Mouse (Mus musculus): ENCODE results near the gene Map3k12. TPM values are rescaled to one million over a fixed set of nuclear protein-coding genes. Genes with fewer than 3 reads are reported as not detected.

Gene Map3k12
- 1.4 and 2.1 TPM in 2 replicates for polyA plus RNA-seq (2012; rRNA removed)

GRCm38 (mm10) chr15:102516728-102517404 lies at the start of gene Map3k12:
Gene Map3k12, minus strand, starts transcription at chr15:102517064.
- TF ChIP-seq CTCF (IDR thresholded peaks at IDR 0.05; ENCODE audit: extremely low read depth, insufficient read length, insufficient replicate concordance, low read depth, low read length) (no peak), POLR2A (IDR thresholded peaks at IDR 0.05; ENCODE audit: low read depth, low read length) (peak; percentile 31; the same call in 1 of the 2 replicates)
- Histone ChIP-seq H3K4me3 (ENCODE audit: low read depth, low read length) (peak within 1 kb of the TSS; percentile 73), H3K27me3 (ENCODE audit: control insufficient read depth, insufficient read depth, low read length) (no peaks in the 10 kb centered on the region), H3K4me1 (ENCODE audit: control insufficient read depth, insufficient read depth, insufficient read length, low read length) (peaks cover 9% of the 10 kb centered on the region), H3K36me3 (ENCODE audit: control insufficient read depth, insufficient read depth, low read length) (peaks cover 5% of the 10 kb centered on the region), H3K27ac (ENCODE audit: insufficient read depth, low read depth, low read length) (peak within 1 kb of the TSS; percentile 73)
- WGBS = under 1% methylated on average over 42 of the region's 43 CpGs

DNA sequence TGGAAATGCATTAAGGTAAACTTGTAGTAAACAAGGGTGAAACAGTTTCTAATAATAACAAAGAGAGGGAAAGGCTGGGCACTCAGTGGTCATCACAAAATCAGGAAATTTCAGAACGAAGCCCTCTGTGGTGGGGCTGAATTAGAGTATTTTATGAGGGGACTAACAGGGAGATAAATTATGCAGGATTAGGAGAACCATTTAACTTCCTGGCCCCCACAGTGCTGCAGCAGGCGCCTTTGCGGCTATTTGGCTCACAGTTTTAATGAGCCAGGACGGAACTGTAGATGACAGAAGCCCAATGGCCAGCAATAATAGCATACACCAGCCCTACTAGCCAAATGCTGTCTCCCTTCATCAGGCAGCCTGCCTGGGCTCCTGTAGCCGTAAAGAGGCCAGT lies 46.8 kb upstream of the Map3k12 start:
- Histone ChIP-seq H3K36me3 (ENCODE audit: control insufficient read depth, insufficient read depth, low read length) (peaks cover 7% of the 10 kb centered on the region), H3K27ac (ENCODE audit: insufficient read depth, low read depth, low read length) (no peak overlapping the region), H3K4me3 (ENCODE audit: low read depth, low read length) (no peak overlapping the region), H3K4me1 (ENCODE audit: control insufficient read depth, insufficient read depth, insufficient read length, low read length) (peaks cover 2% of the 10 kb centered on the region; the same call in 1 of the 2 replicates), H3K27me3 (ENCODE audit: control insufficient read depth, insufficient read depth, low read length) (no peaks in the 10 kb centered on the region)
- TF ChIP-seq POLR2A (IDR thresholded peaks at IDR 0.05; ENCODE audit: low read depth, low read length) (no peak), CTCF (IDR thresholded peaks at IDR 0.05; ENCODE audit: extremely low read depth, insufficient read length, insufficient replicate concordance, low read depth, low read length) (no peak)
- 94% methylated on average over 5 of the region's 5 CpGs for WGBS

DNA sequence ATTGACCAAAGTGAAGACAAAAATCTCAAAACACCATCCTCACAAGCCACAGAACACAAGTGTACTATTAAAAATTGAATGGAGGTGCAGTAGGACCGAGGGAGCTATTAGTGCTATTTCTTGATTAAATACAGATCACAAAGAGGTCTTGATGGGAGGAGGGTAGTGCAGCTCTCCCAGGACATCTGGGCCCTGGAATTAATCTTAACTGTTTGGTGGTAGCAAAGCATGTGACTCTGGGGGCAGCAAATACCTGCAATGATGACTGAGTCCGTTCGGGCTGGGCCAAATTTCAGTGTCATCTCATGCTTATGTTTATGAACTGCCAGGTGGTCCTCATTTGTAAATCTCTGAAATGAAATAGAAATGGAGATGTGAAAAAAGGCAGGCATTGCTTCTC lies 46.2 kb upstream of the Map3k12 start:
- Histone ChIP-seq H3K27ac (ENCODE audit: insufficient read depth, low read depth, low read length) (no peak overlapping the region), H3K4me1 (ENCODE audit: control insufficient read depth, insufficient read depth, insufficient read length, low read length) (peaks cover 2% of the 10 kb centered on the region; the same call in 1 of the 2 replicates), H3K36me3 (ENCODE audit: control insufficient read depth, insufficient read depth, low read length) (peaks cover 9% of the 10 kb centered on the region), H3K4me3 (ENCODE audit: low read depth, low read length) (no peak overlapping the region), H3K27me3 (ENCODE audit: control insufficient read depth, insufficient read depth, low read length) (no peaks in the 10 kb centered on the region)
- TF ChIP-seq POLR2A (IDR thresholded peaks at IDR 0.05; ENCODE audit: low read depth, low read length) (no peak), CTCF (IDR thresholded peaks at IDR 0.05; ENCODE audit: extremely low read depth, insufficient read length, insufficient replicate concordance, low read depth, low read length) (no peak)
- WGBS = 79% methylated on average over 3 of the region's 3 CpGs

- 27% methylated on average over 1 of the region's 1 CpGs for WGBS
- Histone ChIP-seq H3K27ac (ENCODE audit: insufficient read depth, low read depth, low read length) (no peak overlapping the region), H3K36me3 (ENCODE audit: control insufficient read depth, insufficient read depth, low read length) (peaks cover 10% of the 10 kb centered on the region), H3K4me1 (ENCODE audit: control insufficient read depth, insufficient read depth, insufficient read length, low read length) (peaks cover 2% of the 10 kb centered on the region; the same call in 1 of the 2 replicates), H3K4me3 (ENCODE audit: low read depth, low read length) (no peak overlapping the region), H3K27me3 (ENCODE audit: control insufficient read depth, insufficient read depth, low read length) (no peaks in the 10 kb centered on the region)
- no peak for TF ChIP-seq POLR2A (IDR thresholded peaks at IDR 0.05; ENCODE audit: low read depth, low read length)
- no peak for TF ChIP-seq CTCF (IDR thresholded peaks at IDR 0.05; ENCODE audit: extremely low read depth, insufficient read length, insufficient replicate concordance, low read depth, low read length)
Measured at GRCm38 (mm10) chr15:102562491-102562890, 45.6 kb upstream of the Map3k12 start.

DNA sequence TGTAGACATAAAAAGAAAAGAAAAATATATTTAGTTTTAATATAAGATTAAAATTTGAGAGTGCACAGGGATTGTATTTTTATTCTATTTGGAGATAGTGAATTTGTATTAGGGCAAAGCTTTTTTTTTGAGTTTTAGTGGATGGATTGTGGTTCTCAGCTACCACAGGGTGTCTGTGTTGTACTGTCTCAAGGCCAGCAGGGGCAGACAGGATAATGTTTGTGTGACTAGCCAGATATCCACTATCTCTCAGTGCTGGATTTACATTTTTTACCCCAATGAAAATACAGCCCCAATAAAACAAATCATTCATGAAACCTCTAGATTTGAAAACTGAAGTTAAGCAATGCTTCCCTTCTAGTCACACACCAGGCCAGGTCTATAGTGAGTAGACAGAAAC lies 40.7 kb upstream of the Map3k12 start:
- H3K4me3 ChIP-seq (ENCODE audit: low read depth, low read length) = no peak overlapping the region

DNA sequence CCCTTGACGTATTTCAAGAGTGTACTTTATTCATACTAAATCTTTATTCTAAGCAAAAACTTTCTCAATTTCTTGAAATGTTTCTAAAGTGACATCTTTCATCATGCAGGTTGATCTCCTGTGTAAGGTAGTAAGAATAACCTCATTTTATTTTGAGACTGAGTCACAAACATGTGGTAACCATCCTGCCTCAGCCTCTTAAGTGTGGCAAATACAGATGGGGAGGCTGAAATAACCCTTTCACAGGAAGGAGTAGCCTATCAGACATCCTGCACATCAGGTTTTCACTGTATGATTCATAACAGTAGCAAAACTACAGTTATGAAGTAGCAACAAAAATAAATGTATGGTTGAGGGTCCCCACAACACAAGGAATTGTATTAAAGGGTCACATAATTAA lies 38.7 kb upstream of the Map3k12 start:
- no peaks in the 10 kb centered on the region for H3K27me3 ChIP-seq (ENCODE audit: control insufficient read depth, insufficient read depth, low read length)
- WGBS = 100% methylated on average over 1 of the region's 1 CpGs
- peaks cover 50% of the 10 kb centered on the region for H3K36me3 ChIP-seq (ENCODE audit: control insufficient read depth, insufficient read depth, low read length)
- no peak for TF ChIP-seq CTCF (IDR thresholded peaks at IDR 0.05; ENCODE audit: extremely low read depth, insufficient read length, insufficient replicate concordance, low read depth, low read length)
- TF ChIP-seq POLR2A (IDR thresholded peaks at IDR 0.05; ENCODE audit: low read depth, low read length) = no peak
- no peak overlapping the region for H3K27ac ChIP-seq (ENCODE audit: insufficient read depth, low read depth, low read length)
- H3K4me3 ChIP-seq (ENCODE audit: low read depth, low read length) = no peak overlapping the region
- H3K4me1 ChIP-seq (ENCODE audit: control insufficient read depth, insufficient read depth, insufficient read length, low read length) = no peaks in the 10 kb centered on the region

More for the DNA sequence above, 40.7 kb upstream of the Map3k12 start:
- TF ChIP-seq POLR2A (IDR thresholded peaks at IDR 0.05; ENCODE audit: low read depth, low read length) (no peak), CTCF (IDR thresholded peaks at IDR 0.05; ENCODE audit: extremely low read depth, insufficient read length, insufficient replicate concordance, low read depth, low read length) (no peak)
- Histone ChIP-seq H3K36me3 (ENCODE audit: control insufficient read depth, insufficient read depth, low read length) (peaks cover 40% of the 10 kb centered on the region), H3K4me1 (ENCODE audit: control insufficient read depth, insufficient read depth, insufficient read length, low read length) (peaks cover 1% of the 10 kb centered on the region; the same call in 1 of the 2 replicates), H3K27ac (ENCODE audit: insufficient read depth, low read depth, low read length) (no peak overlapping the region), H3K27me3 (ENCODE audit: control insufficient read depth, insufficient read depth, low read length) (no peaks in the 10 kb centered on the region)

GRCm38 (mm10) chr15:102552599-102552998 lies 35.7 kb upstream of the Map3k12 start:
- Histone ChIP-seq H3K27me3 (ENCODE audit: control insufficient read depth, insufficient read depth, low read length) (no peaks in the 10 kb centered on the region), H3K4me1 (ENCODE audit: control insufficient read depth, insufficient read depth, insufficient read length, low read length) (no peaks in the 10 kb centered on the region), H3K4me3 (ENCODE audit: low read depth, low read length) (no peak overlapping the region), H3K27ac (ENCODE audit: insufficient read depth, low read depth, low read length) (no peak overlapping the region), H3K36me3 (ENCODE audit: control insufficient read depth, insufficient read depth, low read length) (peaks cover 50% of the 10 kb centered on the region)
- 97% methylated on average over 5 of the region's 5 CpGs for WGBS
- no peak for TF ChIP-seq POLR2A (IDR thresholded peaks at IDR 0.05; ENCODE audit: low read depth, low read length)
- no peak for TF ChIP-seq CTCF (IDR thresholded peaks at IDR 0.05; ENCODE audit: extremely low read depth, insufficient read length, insufficient replicate concordance, low read depth, low read length)

Measured in small intestine, adult 2 months (tissue).